Mouse (Mus musculus) heart, embryonic 12.5 days (tissue): ENCODE measurements around the gene Slc38a5. TPM values are rescaled to one million over a fixed set of nuclear protein-coding genes. Genes with fewer than 3 reads are reported as not detected.
A peak's percentile ranks its signal among the peaks of the same experiment; 100 is the strongest.

ENCODE experiments used
- ATAC-seq: fragments of 200-750 bp; cut with Nextera tagmentation; 2 replicates; pipeline ENCODE4 v1.8.0; 2017; ENCODE audit warnings: moderate TSS enrichment, moderate library complexity; ENCODE audit not compliant: insufficient number of reproducible peaks, low FRiP score
- H3K27ac ChIP-seq: fragments of 300-500 bp; sonication (generic); 2 replicates; pipeline ENCODE4 v1.5.1; 2016; ENCODE audit warnings: mild to moderate bottlenecking, moderate library complexity; ENCODE audit not compliant: poor library complexity, severe bottlenecking
- H3K27me3 ChIP-seq: fragments of 300-500 bp; sonication (generic); replicated peaks from 2 replicates; pipeline ENCODE4 v1.6.1; 2016; ENCODE audit warnings: mild to moderate bottlenecking, moderate library complexity
- H3K36me3 ChIP-seq: fragments of 300-500 bp; sonication (generic); 2 replicates; pipeline ENCODE4 v1.6.1; 2016; ENCODE audit warnings: mild to moderate bottlenecking, moderate library complexity
- H3K4me1 ChIP-seq: fragments of 300-500 bp; sonication (generic); replicated peaks from 2 replicates; pipeline ENCODE4 v1.6.1; 2016; ENCODE audit warnings: mild to moderate bottlenecking
- H3K4me2 ChIP-seq: fragments of 300-500 bp; sonication (generic); 2 replicates; pipeline ENCODE4 v1.6.1; 2016; ENCODE audit warnings: mild to moderate bottlenecking, moderate library complexity
- H3K4me3 ChIP-seq: fragments of 300-500 bp; sonication (generic); 2 replicates; pipeline ENCODE4 v1.5.1; 2016; ENCODE audit warnings: mild to moderate bottlenecking
- H3K9ac ChIP-seq: fragments of 300-500 bp; sonication (generic); 2 replicates; pipeline ENCODE4 v1.6.1; 2016; ENCODE audit warnings: mild to moderate bottlenecking, moderate library complexity
- H3K9me3 ChIP-seq: fragments of 300-500 bp; sonication (generic); replicated peaks from 2 replicates; pipeline ENCODE4 v1.6.1; 2016; ENCODE audit warnings: mild to moderate bottlenecking, moderate library complexity
- WGBS: fragments of 180-500 bp; shearing (Covaris S2); methylation state at CpG from one replicate; pipeline ENCODE4 v1.1.7; 2016; 5-methylcytosine and 5-hydroxymethylcytosine counted together
- polyA plus RNA-seq: library from polyadenylated mRNA; unstranded; fragments of >200 nt; fragmentation: Nextera tagmentation; extraction: Ambion mirVana; gene quantifications from 2 replicates; pipeline ENCODE4 v1.2.1, GENCODE M21; 2016

Gene Slc38a5
- polyA plus RNA-seq, 1 experiment from 2014 or later, result 16.4 TPM

GRCm38 (mm10) chrX:8251789-8252333 is 19.1 kb upstream of the Slc38a5 start:
- Histone ChIP-seq H3K9ac (peak overlapping the region; percentile 77), H3K4me3 (peak overlapping the region; percentile 64), H3K36me3 (peaks cover 9% of the 10 kb centered on the region; the same call in 1 of the 2 replicates), H3K9me3 (no peaks in the 10 kb centered on the region), H3K4me1 (no peaks in the 10 kb centered on the region), H3K27me3 (no peaks in the 10 kb centered on the region), H3K4me2 (peak overlapping the region; percentile 74), H3K27ac (no peak overlapping the region)
- ATAC-seq, result peak; percentile 57
- 13% methylated on average over 18 of the region's 18 CpGs for WGBS

GRCm38 (mm10) chrX:8252334-8253285 is 18.3 kb upstream of the Slc38a5 start, which contains the start of gene Ftsj1:
Gene Ftsj1, minus strand, starts transcription at chrX:8252406.
- H3K27ac ChIP-seq, result peak within 1 kb of the TSS; percentile 66; the same call in 1 of the 2 replicates
- peak within 1 kb of the TSS; percentile 77 for H3K9ac ChIP-seq
- H3K4me3 ChIP-seq, result peak within 1 kb of the TSS; percentile 64
- peaks cover 6% of the 10 kb centered on the region; the same call in 1 of the 2 replicates for H3K36me3 ChIP-seq
- peak within 1 kb of the TSS; percentile 74 for H3K4me2 ChIP-seq
- no peaks in the 10 kb centered on the region for H3K9me3 ChIP-seq
- H3K27me3 ChIP-seq, result no peaks in the 10 kb centered on the region
- 10% methylated on average over 45 of the region's 45 CpGs for WGBS
- peak; percentile 92 for ATAC-seq
- H3K4me1 ChIP-seq, result no peaks in the 10 kb centered on the region

GRCm38 (mm10) chrX:8253711-8254110 is 17.2 kb upstream of the Slc38a5 start:
- no peaks in the 10 kb centered on the region for H3K27me3 ChIP-seq
- no peak overlapping the region for H3K27ac ChIP-seq
- no peaks in the 10 kb centered on the region for H3K9me3 ChIP-seq
- no peak for ATAC-seq
- WGBS, result 81% methylated on average over 2 of the region's 2 CpGs
- peaks cover 6% of the 10 kb centered on the region; the same call in 1 of the 2 replicates for H3K36me3 ChIP-seq
- no peaks in the 10 kb centered on the region for H3K4me1 ChIP-seq
- no peak overlapping the region for H3K4me2 ChIP-seq
- no peak overlapping the region for H3K9ac ChIP-seq
- no peak overlapping the region for H3K4me3 ChIP-seq

GRCm38 (mm10) chrX:8255807-8256206 is 15.1 kb upstream of the Slc38a5 start:
- 40% methylated on average over 3 of the region's 6 CpGs for WGBS
- no peak overlapping the region for H3K27ac ChIP-seq
- H3K36me3 ChIP-seq, result no peaks in the 10 kb centered on the region
- H3K4me2 ChIP-seq, result no peak overlapping the region
- no peaks in the 10 kb centered on the region for H3K27me3 ChIP-seq
- H3K9me3 ChIP-seq, result no peaks in the 10 kb centered on the region; the same call in 1 of the 2 replicates
- H3K4me3 ChIP-seq, result no peak overlapping the region
- H3K4me1 ChIP-seq, result no peaks in the 10 kb centered on the region
- H3K9ac ChIP-seq, result no peak overlapping the region
- no peak for ATAC-seq

GRCm38 (mm10) chrX:8259478-8259877 is 11.5 kb upstream of the Slc38a5 start:
- Histone ChIP-seq H3K9me3 (no peaks in the 10 kb centered on the region; the same call in 1 of the 2 replicates), H3K36me3 (no peaks in the 10 kb centered on the region), H3K27ac (no peak overlapping the region), H3K4me3 (no peak overlapping the region), H3K27me3 (no peaks in the 10 kb centered on the region), H3K9ac (no peak overlapping the region), H3K4me1 (no peaks in the 10 kb centered on the region), H3K4me2 (no peak overlapping the region)
- ATAC-seq, result no peak
- WGBS, result 90% methylated on average over 12 of the region's 12 CpGs

- H3K9ac ChIP-seq, result no peak overlapping the region
- H3K4me1 ChIP-seq, result no peaks in the 10 kb centered on the region
- no peaks in the 10 kb centered on the region; the same call in 1 of the 2 replicates for H3K9me3 ChIP-seq
- no peak overlapping the region for H3K27ac ChIP-seq
- no peak overlapping the region for H3K4me2 ChIP-seq
- no peak for ATAC-seq
- 58% methylated on average over 5 of the region's 5 CpGs for WGBS
- H3K4me3 ChIP-seq, result no peak overlapping the region
- no peaks in the 10 kb centered on the region for H3K27me3 ChIP-seq
- no peaks in the 10 kb centered on the region for H3K36me3 ChIP-seq
Observed at GRCm38 (mm10) chrX:8263156-8263804, 7.7 kb upstream of the Slc38a5 start.

- no peaks in the 10 kb centered on the region for H3K4me1 ChIP-seq
- H3K4me3 ChIP-seq, result no peak overlapping the region
- H3K4me2 ChIP-seq, result no peak overlapping the region
- H3K9me3 ChIP-seq, result no peaks in the 10 kb centered on the region; the same call in 1 of the 2 replicates
- ATAC-seq, result no peak
- no peak overlapping the region for H3K27ac ChIP-seq
- H3K36me3 ChIP-seq, result no peaks in the 10 kb centered on the region
- H3K9ac ChIP-seq, result no peak overlapping the region
- 57% methylated on average over 3 of the region's 3 CpGs for WGBS
- no peaks in the 10 kb centered on the region for H3K27me3 ChIP-seq
Observed at GRCm38 (mm10) chrX:8264222-8264621, 6.7 kb upstream of the Slc38a5 start.

GRCm38 (mm10) chrX:8272000-8272399 is 1.1 kb downstream of the Slc38a5 start:
- Histone ChIP-seq H3K27me3 (peaks cover 10% of the 10 kb centered on the region; the same call in 1 of the 2 replicates), H3K4me2 (peak overlapping the region; percentile 67), H3K9ac (0 out of 2 replicates have a peak overlapping the region, but pooled peaks have one; percentile 24), H3K4me3 (peak overlapping the region; percentile 39), H3K4me1 (peaks cover 6% of the 10 kb centered on the region; the same call in 1 of the 2 replicates), H3K9me3 (0 out of 2 replicates have a peak, but pooled peaks cover 3% of the 10 kb centered on the region), H3K27ac (no peak overlapping the region), H3K36me3 (no peaks in the 10 kb centered on the region)
- ATAC-seq, result no peak
- 25% methylated on average over 10 of the region's 10 CpGs for WGBS

GRCm38 (mm10) chrX:8274056-8274455 is 3.1 kb downstream of the Slc38a5 start:
- Histone ChIP-seq H3K9me3 (peaks cover 7% of the 10 kb centered on the region; the same call in 1 of the 2 replicates), H3K4me1 (peaks cover 6% of the 10 kb centered on the region; the same call in 1 of the 2 replicates), H3K4me2 (no peak overlapping the region), H3K36me3 (no peaks in the 10 kb centered on the region), H3K9ac (no peak overlapping the region), H3K27ac (no peak overlapping the region), H3K27me3 (peaks cover 10% of the 10 kb centered on the region; the same call in 1 of the 2 replicates), H3K4me3 (no peak overlapping the region)
- 69% methylated on average over 5 of the region's 5 CpGs for WGBS
- peak; percentile 33; the same call in 1 of the 2 replicates for ATAC-seq

- no peaks in the 10 kb centered on the region for H3K9me3 ChIP-seq
- H3K27me3 ChIP-seq, result no peaks in the 10 kb centered on the region
- H3K4me3 ChIP-seq, result no peak overlapping the region
- H3K9ac ChIP-seq, result no peak overlapping the region
- H3K4me2 ChIP-seq, result no peak overlapping the region
- no peaks in the 10 kb centered on the region for H3K4me1 ChIP-seq
- H3K36me3 ChIP-seq, result no peaks in the 10 kb centered on the region
- ATAC-seq, result no peak
- 72% methylated on average over 5 of the region's 5 CpGs for WGBS
- no peak overlapping the region for H3K27ac ChIP-seq
Observed at GRCm38 (mm10) chrX:8288621-8289020, 17.7 kb downstream of the Slc38a5 start.
